In the genomic region with DNA sequence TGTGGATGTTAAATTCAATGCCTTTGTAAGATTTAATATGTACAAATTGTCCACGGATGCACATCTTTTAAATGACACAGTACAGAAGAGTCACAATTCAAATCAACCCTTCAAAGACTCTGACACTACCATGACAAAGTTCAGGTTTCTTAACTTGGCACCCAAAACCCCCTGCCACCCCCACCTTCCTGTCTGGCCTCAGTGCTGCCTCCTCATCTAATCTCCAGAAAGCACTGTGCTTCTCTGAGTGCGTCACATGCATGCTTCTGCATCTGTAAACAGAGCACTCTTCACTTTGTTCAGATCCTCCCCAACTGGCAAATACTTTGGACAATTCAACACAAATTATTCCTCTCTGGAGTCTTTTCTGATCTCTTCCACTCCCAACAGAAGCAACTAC, we compare ENCODE assay signal across 18 mouse cellular contexts. TPM values are rescaled to one million over a fixed set of nuclear protein-coding genes. Genes with fewer than 3 reads are reported as not detected.
"Had no signal": no experiment of that assay in that cellular context is flagged by ENCODE, and none has a peak within 500 bp of the region (broad histone marks: within the 10 kb centered on the region; RNA-seq: fewer than 3 reads in every experiment).

No protein-coding gene starts in this region.

- ATAC-seq: midbrain, embryonic 16.5 days had no signal

- DNase-seq: lung, adult 18-20 months; lung, embryonic 14.5 days; lung, postnatal 10 days; lung, postnatal 4 days; midbrain, embryonic 14.5 days; retina, postnatal 1 day; right cerebral cortex, adult 18-20 months; right cerebral cortex, postnatal 25 days; right cerebral cortex, postnatal 4 days; spleen, adult 18-20 months; thymus, adult 18-20 months; thymus, postnatal 14 days; thymus, postnatal 36 days had no signal

RNA-seq across cellular contexts. Expression of gene B3gnt6, which starts 53.2 kb away (rescaled TPM):
- total RNA-seq: megakaryocyte-erythroid progenitor cell, adult 5-6 weeks; monocyte, adult 5-6 weeks had no signal
- polyA plus RNA-seq: lung, embryonic 14.5 days; midbrain, embryonic 12.5 days; stomach, embryonic 16.5 days had no signal
